In genomic region chr2:102038229-102038894, GRCm38 (mm10) we compare ENCODE assay signal across 9 mouse cellular contexts.
A peak's percentile ranks its signal among the peaks of the same experiment; 100 is the strongest.
DNase-seq lines count a peak whose midpoint lies in the region; ATAC-seq and TF ChIP-seq lines count a peak whose summit lies in the region.
"Had no signal": no experiment of that assay in that cellular context is flagged by ENCODE, and none has a peak within 500 bp of the region (broad histone marks: within the 10 kb centered on the region; RNA-seq: fewer than 3 reads in every experiment).

No protein-coding gene starts in this region.

- no peak overlapping the region for H3K4me3 ChIP-seq in midbrain, embryonic 12.5 days
- no peak overlapping the region for H3K4me3 ChIP-seq in stomach, postnatal 0 days (ENCODE audit: low read depth, low read length)

- no peaks in the 10 kb centered on the region for H3K9me3 ChIP-seq in midbrain, embryonic 12.5 days
- no peaks in the 10 kb centered on the region for H3K9me3 ChIP-seq in stomach, postnatal 0 days (ENCODE audit: control insufficient read depth, low read length)

- H3K4me2 ChIP-seq in midbrain, embryonic 12.5 days (replicated peaks), result no peak overlapping the region
- no peak overlapping the region for H3K4me2 ChIP-seq in stomach, postnatal 0 days (replicated peaks; ENCODE audit: low read depth)

- H3K27me3 ChIP-seq in midbrain, embryonic 12.5 days, result no peaks in the 10 kb centered on the region
- no peaks in the 10 kb centered on the region for H3K27me3 ChIP-seq in stomach, postnatal 0 days (ENCODE audit: control insufficient read depth, insufficient read depth, low read length)
- H3K27me3 ChIP-seq: Patski had no signal

- peaks cover 52% of the 10 kb centered on the region for H3K4me1 ChIP-seq in midbrain, embryonic 12.5 days
- no peaks in the 10 kb centered on the region for H3K4me1 ChIP-seq in stomach, postnatal 0 days (replicated peaks; ENCODE audit: control insufficient read depth, insufficient read depth)

- H3K36me3 ChIP-seq in midbrain, embryonic 12.5 days, result no peaks in the 10 kb centered on the region
- H3K36me3 ChIP-seq in stomach, postnatal 0 days (ENCODE audit: control insufficient read depth, insufficient read depth, low read length), result no peaks in the 10 kb centered on the region

- TF ChIP-seq EP300 in stomach, postnatal 0 days (optimal IDR thresholded peaks at IDR 0.05), result no peak

- WGBS in midbrain, embryonic 12.5 days, result 31% methylated on average over 10 of the region's 10 CpGs
- 42% methylated on average over 10 of the region's 10 CpGs for WGBS in stomach, postnatal 0 days

- H3K9ac ChIP-seq in midbrain, embryonic 12.5 days (replicated peaks), result no peak overlapping the region
- H3K9ac ChIP-seq in stomach, postnatal 0 days (ENCODE audit: low read length), result no peak overlapping the region

- peak; percentile 39 for ATAC-seq in midbrain, embryonic 12.5 days (ENCODE audit: low FRiP score, low read depth)
- peak; percentile 82 for ATAC-seq in stomach, postnatal 0 days (ENCODE audit: low FRiP score, low TSS enrichment)

- peak overlapping the region; percentile 54 for H3K27ac ChIP-seq in midbrain, embryonic 12.5 days (replicated peaks)
- no peak overlapping the region for H3K27ac ChIP-seq in stomach, postnatal 0 days (replicated peaks)

- DNase-seq in layer of hippocampus, adult 11-12 months (ENCODE audit: low spot score), result peak; percentile 82
- no peak for DNase-seq in layer of hippocampus, adult 9-10 months (ENCODE audit: low spot score)
- DNase-seq in brain, embryonic 18.5 days (ENCODE audit: low read depth, low spot score), result peak; percentile 70
- peak; percentile 31 to 57 for DNase-seq in frontal cortex, postnatal 25 days (ENCODE audit: low spot score in 2 of 2)
- DNase-seq in kidney, postnatal 36 days, result peak; percentile 50 to 64
- DNase-seq in stomach, postnatal 0 days (ENCODE audit: low spot score), result peak; percentile 63
- DNase-seq in thymus, postnatal 14 days, result no peak

- TF ChIP-seq CTCF in stomach, postnatal 0 days (IDR thresholded peaks at IDR 0.05; ENCODE audit: low read depth), result no peak

Comparison
In these comparisons a context has a peak if more than half of its experiments do, and no peak if none do; other contexts are left out.
1. DNase-seq: peak in layer of hippocampus, adult 11-12 months (single experiment), brain, embryonic 18.5 days (single experiment), frontal cortex, postnatal 25 days (2 of 2), kidney, postnatal 36 days (2 of 2) and stomach, postnatal 0 days (single experiment); none in layer of hippocampus, adult 9-10 months (single experiment) and thymus, postnatal 14 days (single experiment).